Mouse (Mus musculus) G1E (cell line): ENCODE data around the gene Asah2. TPM values are rescaled to one million over a fixed set of nuclear protein-coding genes. Genes with fewer than 3 reads are reported as not detected.

Experiments
- ATAC-seq: 2 replicates; pipeline ENCODE4 v1.8.0; 2016; ENCODE audit warnings: mild to moderate bottlenecking; ENCODE audit not compliant: insufficient number of reproducible peaks, poor library complexity, low FRiP score, severe bottlenecking; ENCODE audit errors: extremely low read depth
- DNase-seq: peaks from one replicate; pipeline ENCODE4 v3.0.0; 2012; ENCODE audit warnings: low spot score
- H3K27me3 ChIP-seq: 2 replicates; pipeline ENCODE4 v1.6.1; 2012; ENCODE audit warnings: mild to moderate bottlenecking, low read length, inconsistent platforms; ENCODE audit not compliant: insufficient read depth
- H3K36me3 ChIP-seq: replicated peaks from 2 replicates; pipeline ENCODE3; 2012; ENCODE audit warnings: mild to moderate bottlenecking, inconsistent platforms
- H3K4me1 ChIP-seq: 2 replicates; pipeline ENCODE4 v1.6.1; 2012; ENCODE audit warnings: low read depth, low read length, inconsistent platforms, mixed read lengths; ENCODE audit not compliant: insufficient read depth
- H3K4me3 ChIP-seq: 2 replicates; pipeline ENCODE4 v1.5.1; 2012; ENCODE audit warnings: low read depth, mild to moderate bottlenecking, inconsistent platforms, low read length, moderate library complexity, mixed read lengths
- H3K9me3 ChIP-seq: replicated peaks from 2 replicates; pipeline ENCODE4 v1.6.1; 2012; ENCODE audit warnings: inconsistent platforms
- CTCF ChIP-seq: IDR thresholded peaks from 2 replicates; pipeline ENCODE4 v1.5.1; 2012; ENCODE audit warnings: low read depth, low read length, inconsistent platforms, mixed read lengths
- GATA1 ChIP-seq: IDR thresholded peaks from 2 replicates; pipeline ENCODE4 v1.6.1; 2012; ENCODE audit warnings: borderline replicate concordance, low read length, inconsistent platforms, mixed read lengths
- GATA2 ChIP-seq: IDR thresholded peaks from 2 replicates; pipeline ENCODE4 v1.6.1; 2012; ENCODE audit warnings: low read depth, low read length, inconsistent platforms, borderline replicate concordance
- POLR2AphosphoS5 ChIP-seq: IDR thresholded peaks from 2 replicates; pipeline ENCODE4 v1.6.1; 2012; ENCODE audit warnings: low read depth, low read length, inconsistent platforms; ENCODE audit not compliant: insufficient replicate concordance
- TAL1 ChIP-seq: conservative IDR thresholded peaks from 2 replicates; pipeline ENCODE4 v1.6.1; 2012; ENCODE audit warnings: low read depth, low read length, inconsistent platforms, mixed read lengths
- polyA plus RNA-seq: library from polyadenylated mRNA; stranded (reverse); fragments of >175 nt; gene quantifications from 2 replicates; pipeline ENCODE4 v1.2.3, GENCODE M21; 2012
- total RNA-seq, 2 experiments: library from RNA; stranded (forward) in 1 of 2; stranded (reverse) in 1 of 2; fragments of 200-1000 nt in 1 of 2; fragments of >200 nt in 1 of 2; fragmentation: Nextera tagmentation in 1 of 2; gene quantifications; 2 replicates each; pipeline ENCODE4 v1.2.3; 2014 to 2017

Asah2 gene
- total and polyA plus RNA-seq, 3 experiments: 0.07 to 0.93 (median 0.83) TPM

DNA sequence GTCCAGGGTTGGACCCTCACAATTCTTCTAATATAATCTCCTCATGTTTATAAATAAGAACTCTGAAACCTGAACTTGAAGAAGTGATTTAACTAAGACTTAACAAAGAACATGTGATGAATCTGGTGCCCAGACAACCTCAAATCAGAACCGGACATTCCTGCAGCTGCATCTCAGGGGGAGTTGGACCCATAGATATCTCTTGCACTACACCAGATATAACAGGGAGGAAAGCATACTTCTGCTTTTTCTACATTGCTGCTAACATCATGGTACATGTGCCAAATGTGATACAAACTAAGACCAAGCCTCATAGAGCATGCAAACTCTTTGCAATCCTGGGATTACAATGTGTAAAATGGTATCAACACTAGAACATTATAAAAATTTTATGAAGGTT lies 51.8 kb downstream of the Asah2 start:
- H3K9me3 ChIP-seq: no peaks in the 10 kb centered on the region
- no peaks in the 10 kb centered on the region for H3K4me1 ChIP-seq
- no peaks in the 10 kb centered on the region for H3K36me3 ChIP-seq
- no peak overlapping the region for H3K4me3 ChIP-seq
- TF ChIP-seq CTCF (no peak), GATA1 (no peak), TAL1 (no peak), POLR2AphosphoS5 (no peak), GATA2 (no peak)
- H3K27me3 ChIP-seq: peaks cover 25% of the 10 kb centered on the region
- no peak for DNase-seq
- no peak for ATAC-seq

DNA sequence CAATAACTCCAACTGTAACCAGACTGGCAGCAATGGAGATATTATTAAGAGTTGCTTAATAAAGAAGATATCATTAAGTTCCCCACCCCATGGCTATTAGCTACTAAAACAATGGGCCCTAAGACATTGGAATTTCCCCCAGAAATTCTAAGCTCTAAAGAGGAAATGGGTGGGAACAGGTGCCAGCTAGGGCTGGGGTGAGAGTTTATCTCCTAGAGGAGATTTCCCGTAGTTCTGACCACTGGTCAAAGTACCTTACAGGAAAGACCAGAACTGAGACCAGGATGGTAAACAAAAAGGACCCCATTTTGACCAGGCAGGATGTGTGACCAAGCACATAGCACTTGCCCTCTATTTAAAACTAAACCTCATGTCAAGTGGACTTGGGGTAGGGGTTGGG lies 52.3 kb downstream of the Asah2 start:
- Histone ChIP-seq H3K36me3 (no peaks in the 10 kb centered on the region), H3K9me3 (no peaks in the 10 kb centered on the region), H3K4me1 (no peaks in the 10 kb centered on the region), H3K4me3 (no peak overlapping the region), H3K27me3 (peaks cover 26% of the 10 kb centered on the region)
- no peak for TF ChIP-seq POLR2AphosphoS5
- no peak for TF ChIP-seq CTCF
- TF ChIP-seq GATA1: no peak
- no peak for TF ChIP-seq TAL1
- TF ChIP-seq GATA2: no peak
- DNase-seq: no peak
- no peak for ATAC-seq

DNA sequence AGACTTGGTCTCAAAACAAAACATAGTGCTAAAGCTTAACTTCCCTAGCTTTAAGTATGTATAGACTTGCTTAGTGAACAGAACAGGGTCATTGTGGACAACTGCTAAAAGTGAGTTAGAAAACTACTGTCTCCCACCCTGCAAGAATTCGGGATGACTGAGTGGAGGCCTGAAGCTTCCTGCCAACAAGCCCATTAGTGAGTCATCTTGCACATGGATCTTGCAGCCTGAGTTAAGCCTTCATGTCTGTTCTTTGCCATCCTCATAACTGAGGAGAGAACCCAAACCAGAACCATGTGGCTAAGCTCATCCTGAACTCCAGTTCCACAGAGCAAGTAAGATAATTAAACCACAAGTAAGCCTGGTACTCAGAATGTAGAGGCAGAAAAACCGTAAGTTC lies 56.8 kb downstream of the Asah2 start:
- H3K36me3 ChIP-seq: no peaks in the 10 kb centered on the region
- H3K4me3 ChIP-seq: no peak overlapping the region
- no peak for ATAC-seq
- TF ChIP-seq POLR2AphosphoS5: no peak
- no peak for TF ChIP-seq CTCF
- TF ChIP-seq TAL1: no peak
- no peak for TF ChIP-seq GATA2
- TF ChIP-seq GATA1: no peak
- peaks cover 27% of the 10 kb centered on the region for H3K27me3 ChIP-seq
- DNase-seq: no peak
- no peaks in the 10 kb centered on the region for H3K4me1 ChIP-seq
- H3K9me3 ChIP-seq: no peaks in the 10 kb centered on the region

DNA sequence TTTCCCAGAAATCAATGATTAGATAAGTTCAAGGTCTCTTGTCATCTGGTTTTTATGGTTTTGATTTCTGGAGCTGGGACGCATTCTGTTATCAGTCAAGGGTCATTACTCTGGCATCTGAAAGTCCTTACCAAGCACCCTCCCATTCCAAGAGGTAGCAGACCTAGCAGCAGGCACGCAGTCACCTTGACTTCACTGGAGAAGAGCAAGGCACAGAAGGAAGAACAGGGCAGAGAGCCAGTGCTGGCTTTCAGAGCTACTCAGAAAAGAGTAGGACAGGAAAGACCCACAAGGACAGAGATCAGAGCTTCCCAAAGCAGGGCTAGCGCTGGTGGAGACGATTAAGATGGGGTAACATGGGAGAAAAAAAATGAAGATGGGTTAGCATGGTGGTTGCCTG lies 75.1 kb downstream of the Asah2 start:
- TF ChIP-seq CTCF (no peak), GATA1 (no peak), POLR2AphosphoS5 (no peak), TAL1 (no peak), GATA2 (no peak)
- no peak for ATAC-seq
- H3K9me3 ChIP-seq: no peaks in the 10 kb centered on the region
- no peaks in the 10 kb centered on the region for H3K4me1 ChIP-seq
- peaks cover 7% of the 10 kb centered on the region; the same call in 1 of the 2 replicates for H3K27me3 ChIP-seq
- no peak overlapping the region for H3K4me3 ChIP-seq
- DNase-seq: no peak
- no peaks in the 10 kb centered on the region for H3K36me3 ChIP-seq

DNA sequence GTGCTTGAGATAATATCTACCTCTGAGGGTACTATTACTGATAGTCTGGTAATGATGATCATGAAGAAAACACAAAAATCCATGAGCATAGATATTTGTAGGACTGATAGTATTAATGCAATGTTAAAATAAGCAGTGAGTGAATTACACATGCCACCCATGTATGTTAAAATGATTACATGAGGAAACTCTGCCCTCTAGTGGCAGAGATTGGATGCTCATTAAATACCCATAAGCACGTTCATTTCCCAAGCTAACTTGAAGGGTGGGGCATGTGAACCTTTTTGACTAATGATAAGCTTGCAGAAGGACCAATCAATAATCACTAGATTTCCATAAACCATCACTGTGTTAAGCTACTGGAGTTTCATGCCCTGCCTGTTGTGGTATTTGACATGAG lies 77.6 kb downstream of the Asah2 start:
- DNase-seq: peak; percentile 19
- Histone ChIP-seq H3K27me3 (peaks cover 11% of the 10 kb centered on the region; the same call in 1 of the 2 replicates), H3K9me3 (no peaks in the 10 kb centered on the region), H3K4me3 (no peak overlapping the region), H3K4me1 (no peaks in the 10 kb centered on the region), H3K36me3 (no peaks in the 10 kb centered on the region)
- TF ChIP-seq CTCF (peak; percentile 27; the same call in 1 of the 2 replicates), TAL1 (no peak)
- no peak for ATAC-seq

DNA sequence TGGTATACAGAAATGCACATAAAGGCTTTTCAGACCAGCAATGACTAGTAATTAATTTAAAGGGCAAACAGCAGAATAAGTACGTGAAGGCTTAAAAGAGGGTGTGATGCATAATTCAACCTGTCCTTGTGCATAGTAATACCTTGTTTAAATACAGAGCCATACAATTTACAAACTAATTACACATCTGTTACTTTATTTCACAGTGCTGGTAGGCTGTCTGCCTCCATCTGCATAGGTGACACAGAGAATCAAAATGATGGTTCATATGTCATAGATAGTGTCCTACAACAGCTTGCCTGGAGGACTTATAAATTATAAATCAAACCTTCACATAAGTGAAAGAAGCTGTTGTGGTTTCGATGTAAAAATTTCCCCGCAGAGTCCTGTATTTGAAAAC lies 82.6 kb downstream of the Asah2 start:
- TF ChIP-seq TAL1: no peak
- TF ChIP-seq GATA2: no peak
- no peak for TF ChIP-seq CTCF
- TF ChIP-seq POLR2AphosphoS5: no peak
- no peak for TF ChIP-seq GATA1
- Histone ChIP-seq H3K36me3 (no peaks in the 10 kb centered on the region), H3K4me1 (no peaks in the 10 kb centered on the region), H3K4me3 (no peak overlapping the region), H3K9me3 (no peaks in the 10 kb centered on the region), H3K27me3 (peaks cover 10% of the 10 kb centered on the region; the same call in 1 of the 2 replicates)
- no peak for ATAC-seq
- DNase-seq: no peak
